In the genomic region with DNA sequence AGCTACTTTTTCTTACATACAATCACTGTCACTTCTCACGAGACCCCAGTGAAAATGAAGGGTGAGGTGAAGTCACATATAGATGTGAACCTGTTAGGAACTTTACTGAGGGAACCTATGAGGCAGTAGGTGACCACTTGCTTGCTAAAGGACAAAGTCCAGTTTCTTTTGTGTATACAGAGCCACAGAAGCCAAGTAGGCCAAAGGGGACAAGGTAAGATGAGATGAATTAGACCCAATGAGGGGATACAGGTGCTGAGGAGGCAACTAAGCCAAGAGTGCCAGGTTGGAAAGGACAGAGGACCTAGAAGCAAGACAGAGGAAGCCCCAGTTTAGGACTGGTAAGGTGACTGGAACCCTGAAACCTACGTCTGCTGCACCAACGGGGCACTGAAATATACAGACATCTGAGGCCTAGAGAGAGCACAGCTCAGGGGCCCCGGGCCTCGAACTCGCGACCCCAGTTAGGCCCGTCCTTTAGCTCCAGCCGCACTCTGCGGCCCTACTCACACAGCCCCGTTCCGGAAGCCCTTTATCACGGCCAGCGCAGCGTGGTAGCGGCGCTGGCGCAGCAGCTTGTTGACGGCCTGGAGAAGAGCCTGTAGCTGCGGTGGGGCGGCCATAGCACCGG, we compare ENCODE assay signal across 8 mouse cellular contexts. TPM values are rescaled to one million over a fixed set of nuclear protein-coding genes. Genes with fewer than 3 reads are reported as not detected.
DNase-seq lines count a peak whose midpoint lies in the region; ATAC-seq and TF ChIP-seq lines count a peak whose summit lies in the region.

No protein-coding gene starts in this region.

- intact Hi-C loops in left cerebral cortex, postnatal 14 days (cut with DNase I) = no loop called here
- intact Hi-C loops in gastrocnemius, postnatal 36 days (cut with DNase I) = loop anchor here (5.0 kb wide), 1 partner anchor 51 kb away; a partner anchor contains a TSS

- no peaks in the 10 kb centered on the region for H3K27me3 ChIP-seq in embryonic facial prominence, embryonic 14.5 days (replicated peaks; ENCODE audit: control insufficient read depth, insufficient read depth, low read length)
- H3K27me3 ChIP-seq in kidney, embryonic 16.5 days (ENCODE audit: insufficient read depth, low read length) = no peaks in the 10 kb centered on the region
- no peaks in the 10 kb centered on the region for H3K27me3 ChIP-seq in neural tube, embryonic 12.5 days (replicated peaks)

- no peaks in the 10 kb centered on the region for H3K36me3 ChIP-seq in embryonic facial prominence, embryonic 14.5 days (ENCODE audit: control insufficient read depth, insufficient read depth, low read length)
- H3K36me3 ChIP-seq in kidney, embryonic 16.5 days (ENCODE audit: insufficient read depth, low read length) = no peaks in the 10 kb centered on the region
- no peaks in the 10 kb centered on the region for H3K36me3 ChIP-seq in neural tube, embryonic 12.5 days

- peak overlapping the region; percentile 79 for H3K4me2 ChIP-seq in embryonic facial prominence, embryonic 14.5 days (ENCODE audit: low read depth, low read length)
- peak overlapping the region; percentile 72 for H3K4me2 ChIP-seq in kidney, embryonic 16.5 days (replicated peaks; ENCODE audit: low read depth, low read length)
- peak overlapping the region; percentile 76 for H3K4me2 ChIP-seq in neural tube, embryonic 12.5 days (replicated peaks)

- no peaks in the 10 kb centered on the region for H3K9me3 ChIP-seq in embryonic facial prominence, embryonic 14.5 days (ENCODE audit: control insufficient read depth, low read length)
- H3K9me3 ChIP-seq in kidney, embryonic 16.5 days (ENCODE audit: low read length) = no peaks in the 10 kb centered on the region
- H3K9me3 ChIP-seq in neural tube, embryonic 12.5 days = no peaks in the 10 kb centered on the region

- TF ChIP-seq POLR2A in lung, adult 2 months (IDR thresholded peaks at IDR 0.05; ENCODE audit: borderline replicate concordance, extremely low read depth, low read depth, low read length) = no peak

- no peak for TF ChIP-seq CTCF in lung, adult 2 months (IDR thresholded peaks at IDR 0.05; ENCODE audit: insufficient read depth, low read length)

- H3K27ac ChIP-seq in embryonic facial prominence, embryonic 14.5 days (replicated peaks; ENCODE audit: low read depth, low read length) = no peak overlapping the region; the same call in 1 of the 2 replicates
- H3K27ac ChIP-seq in kidney, embryonic 16.5 days (ENCODE audit: low read length) = peak overlapping the region; percentile 62; the same call in 1 of the 2 replicates
- H3K27ac ChIP-seq in neural tube, embryonic 12.5 days = no peak overlapping the region

- 7% methylated on average over 22 of the region's 22 CpGs for WGBS in lung, adult 2 months
- 9% methylated on average over 20 of the region's 22 CpGs for WGBS in embryonic facial prominence, embryonic 14.5 days
- 14% methylated on average over 22 of the region's 22 CpGs for WGBS in kidney, embryonic 16.5 days
- WGBS in neural tube, embryonic 12.5 days = 17% methylated on average over 22 of the region's 22 CpGs

- DNase-seq in lung, adult 2 months = no peak
- no peak for DNase-seq in lung, postnatal 10 days
- DNase-seq in embryonic facial prominence, embryonic 14.5 days (ENCODE audit: low spot score) = no peak
- no peak for DNase-seq in left cerebral cortex, postnatal 14 days (ENCODE audit: low spot score in 2 of 2)
- no peak for DNase-seq in T-cell, adult 2 months (ENCODE audit: low spot score)
- no peak for DNase-seq in gastrocnemius, postnatal 36 days

- peaks cover 8% of the 10 kb centered on the region for H3K4me1 ChIP-seq in lung, adult 2 months (ENCODE audit: control insufficient read depth, insufficient read depth, low read length)
- peaks cover 8% of the 10 kb centered on the region for H3K4me1 ChIP-seq in embryonic facial prominence, embryonic 14.5 days (ENCODE audit: control insufficient read depth, insufficient read depth, low read length)
- H3K4me1 ChIP-seq in kidney, embryonic 16.5 days (ENCODE audit: insufficient read depth, low read length) = peaks cover 8% of the 10 kb centered on the region; the same call in 1 of the 2 replicates
- peaks cover 6% of the 10 kb centered on the region for H3K4me1 ChIP-seq in neural tube, embryonic 12.5 days

- H3K4me3 ChIP-seq in lung, adult 2 months (replicated peaks; ENCODE audit: extremely low read depth, low read depth, low read length) = peak overlapping the region; percentile 95
- H3K4me3 ChIP-seq in embryonic facial prominence, embryonic 14.5 days (ENCODE audit: low read depth, low read length) = peak overlapping the region; percentile 63
- H3K4me3 ChIP-seq in kidney, embryonic 16.5 days (ENCODE audit: low read length) = peak overlapping the region; percentile 78
- H3K4me3 ChIP-seq in neural tube, embryonic 12.5 days = peak overlapping the region; percentile 72

- no peak for ATAC-seq in embryonic facial prominence, embryonic 14.5 days (ENCODE audit: low read depth)
- 0 out of 2 replicates have a peak, but pooled peaks have one; percentile 1 for ATAC-seq in kidney, embryonic 16.5 days (ENCODE audit: low FRiP score, low TSS enrichment)
- no peak for ATAC-seq in neural tube, embryonic 12.5 days (ENCODE audit: low FRiP score, low read depth)

- peak overlapping the region; percentile 77 for H3K9ac ChIP-seq in embryonic facial prominence, embryonic 14.5 days (ENCODE audit: low read depth, low read length)
- H3K9ac ChIP-seq in kidney, embryonic 16.5 days (replicated peaks; ENCODE audit: low read length) = peak overlapping the region; percentile 85
- peak overlapping the region; percentile 75 for H3K9ac ChIP-seq in neural tube, embryonic 12.5 days

RNA-seq across cellular contexts. Expression of a gene that starts 0.4 kb away (rescaled TPM):
- 40.8 and 41.3 TPM in 2 replicates for polyA plus RNA-seq in lung, adult 2 months (2012; rRNA removed)
- 24.1 and 26.9 TPM in 2 replicates for polyA plus RNA-seq in embryonic facial prominence, embryonic 14.5 days (2014; fragmentation: Nextera tagmentation; extraction: Ambion mirVana)
- 31.8 and 32.9 TPM in 2 replicates for polyA plus RNA-seq in kidney, embryonic 16.5 days (2015; fragmentation: Nextera tagmentation; extraction: Ambion mirVana)
- polyA plus RNA-seq in neural tube, embryonic 12.5 days (2016; fragmentation: Nextera tagmentation; extraction: Ambion mirVana) = 16.5 TPM in 2 replicates
- total RNA-seq in left cerebral cortex, postnatal 14 days (2021) = 10 to 100 TPM; 16.1 to 16.8 TPM
- 10 to 100 TPM; 10.8 to 11.8 TPM for total RNA-seq in gastrocnemius, postnatal 36 days (2021)

RNA-seq across cellular contexts. Expression of a gene that starts 10.0 kb away (rescaled TPM):
- polyA plus RNA-seq in lung, adult 2 months (2012; rRNA removed) = 5.8 and 6.8 TPM in 2 replicates
- 1.2 TPM in 2 replicates for polyA plus RNA-seq in embryonic facial prominence, embryonic 14.5 days (2014; fragmentation: Nextera tagmentation; extraction: Ambion mirVana)
- 1.2 and 1.3 TPM in 2 replicates for polyA plus RNA-seq in kidney, embryonic 16.5 days (2015; fragmentation: Nextera tagmentation; extraction: Ambion mirVana)
- polyA plus RNA-seq in neural tube, embryonic 12.5 days (2016; fragmentation: Nextera tagmentation; extraction: Ambion mirVana) = 0.82 and 1.1 TPM in 2 replicates
- 10 to 100 TPM; 13.3 to 14.2 TPM for total RNA-seq in left cerebral cortex, postnatal 14 days (2021)
- 1 to 10 TPM; 2.2 to 2.3 TPM for total RNA-seq in gastrocnemius, postnatal 36 days (2021)

RNA-seq across cellular contexts. Expression of a gene that starts 10.1 kb away (rescaled TPM):
- 0.53 and 1.4 TPM in 2 replicates for polyA plus RNA-seq in lung, adult 2 months (2012; rRNA removed)
- polyA plus RNA-seq in embryonic facial prominence, embryonic 14.5 days (2014; fragmentation: Nextera tagmentation; extraction: Ambion mirVana) = 0.77 TPM in 1 of 2 replicates, not detected in the other
- 0.40 TPM in 1 of 2 replicates, not detected in the other for polyA plus RNA-seq in kidney, embryonic 16.5 days (2015; fragmentation: Nextera tagmentation; extraction: Ambion mirVana)
- polyA plus RNA-seq in neural tube, embryonic 12.5 days (2016; fragmentation: Nextera tagmentation; extraction: Ambion mirVana) = 0.46 and 0.58 TPM in 2 replicates
- total RNA-seq in left cerebral cortex, postnatal 14 days (2021) = not detected
- not detected for total RNA-seq in gastrocnemius, postnatal 36 days (2021)

RNA-seq across cellular contexts. Expression of a gene that starts 33.4 kb away (rescaled TPM):
- polyA plus RNA-seq in lung, adult 2 months (2012; rRNA removed) = 9.8 and 12.6 TPM in 2 replicates
- 8.8 and 10.5 TPM in 2 replicates for polyA plus RNA-seq in embryonic facial prominence, embryonic 14.5 days (2014; fragmentation: Nextera tagmentation; extraction: Ambion mirVana)
- polyA plus RNA-seq in kidney, embryonic 16.5 days (2015; fragmentation: Nextera tagmentation; extraction: Ambion mirVana) = 11.6 and 19.6 TPM in 2 replicates
- polyA plus RNA-seq in neural tube, embryonic 12.5 days (2016; fragmentation: Nextera tagmentation; extraction: Ambion mirVana) = 29.9 and 30.8 TPM in 2 replicates
- 10 to 100 TPM; 11.5 to 11.8 TPM for total RNA-seq in left cerebral cortex, postnatal 14 days (2021)
- total RNA-seq in gastrocnemius, postnatal 36 days (2021) = under 1 TPM; 0.48 to 0.69 TPM

RNA-seq across cellular contexts. Expression of a gene that starts 44.4 kb away (rescaled TPM):
- polyA plus RNA-seq in lung, adult 2 months (2012; rRNA removed) = 1.2 and 1.8 TPM in 2 replicates
- 2.4 and 3.9 TPM in 2 replicates for polyA plus RNA-seq in embryonic facial prominence, embryonic 14.5 days (2014; fragmentation: Nextera tagmentation; extraction: Ambion mirVana)
- polyA plus RNA-seq in kidney, embryonic 16.5 days (2015; fragmentation: Nextera tagmentation; extraction: Ambion mirVana) = 2.8 and 3.3 TPM in 2 replicates
- 15.6 and 18.2 TPM in 2 replicates for polyA plus RNA-seq in neural tube, embryonic 12.5 days (2016; fragmentation: Nextera tagmentation; extraction: Ambion mirVana)
- total RNA-seq in left cerebral cortex, postnatal 14 days (2021) = 100 to 1,000 TPM in 1 of 2 experiments, 10 to 100 TPM in 1; 90.6 to 113 TPM
- total RNA-seq in gastrocnemius, postnatal 36 days (2021) = under 1 TPM; 0.27 to 0.28 TPM
